Mouse (Mus musculus) lung, postnatal 0 days (tissue): Measurements from ENCODE around the gene Fam120a. TPM values are rescaled to one million over a fixed set of nuclear protein-coding genes. Genes with fewer than 3 reads are reported as not detected.

Experiments
- ATAC-seq: fragments of 200-750 bp; cut with Nextera tagmentation; 2 replicates; pipeline ENCODE4 v1.8.0; 2017; ENCODE audit warnings: moderate library complexity
- DNase-seq: peaks from one replicate; pipeline ENCODE4 v3.0.0-alpha.2; 2016; ENCODE audit warnings: low spot score
- H3K27ac ChIP-seq: fragments of 300-500 bp; sonication (generic); 2 replicates; pipeline ENCODE4 v1.5.1; 2014; ENCODE audit warnings: antibody characterized with exemption, mild to moderate bottlenecking, low read length, mixed read lengths
- H3K27me3 ChIP-seq: fragments of 300-500 bp; sonication (generic); replicated peaks from 2 replicates; pipeline ENCODE4 v1.6.1; 2014; ENCODE audit warnings: low read length, mixed read lengths; ENCODE audit not compliant: insufficient read depth
- H3K36me3 ChIP-seq: fragments of 300-500 bp; sonication (generic); 2 replicates; pipeline ENCODE4 v1.6.1; 2014; ENCODE audit warnings: low read length, mixed read lengths; ENCODE audit not compliant: insufficient read depth
- H3K4me1 ChIP-seq: fragments of 300-500 bp; sonication (generic); 2 replicates; pipeline ENCODE4 v1.6.1; 2014; ENCODE audit warnings: antibody characterized with exemption, low read depth, low read length, mixed read lengths; ENCODE audit not compliant: insufficient read depth
- H3K4me2 ChIP-seq: fragments of 300-500 bp; sonication (generic); replicated peaks from 2 replicates; pipeline ENCODE4 v1.6.1; 2014; ENCODE audit warnings: low read depth, mild to moderate bottlenecking, low read length, moderate library complexity, mixed read lengths
- H3K4me3 ChIP-seq: fragments of 300-500 bp; sonication (generic); 2 replicates; pipeline ENCODE4 v1.5.1; 2014; ENCODE audit warnings: low read depth, low read length
- H3K9ac ChIP-seq: fragments of 300-500 bp; sonication (generic); replicated peaks from 2 replicates; pipeline ENCODE4 v1.6.1; 2014; ENCODE audit warnings: low read depth, mild to moderate bottlenecking
- H3K9me3 ChIP-seq: fragments of 300-500 bp; sonication (generic); 2 replicates; pipeline ENCODE4 v1.6.1; 2016; ENCODE audit warnings: low read length, mixed read lengths
- CTCF ChIP-seq: IDR thresholded peaks from 2 replicates; pipeline ENCODE4 v1.5.1; 2016; ENCODE audit warnings: antibody characterized with exemption, mild to moderate bottlenecking
- EP300 ChIP-seq: IDR thresholded peaks from 2 replicates; pipeline ENCODE4 v1.6.1; 2016; ENCODE audit warnings: antibody characterized with exemption, mild to moderate bottlenecking, control low read depth
- WGBS: fragments of 180-500 bp; shearing (Covaris S2); extraction: QIAGEN DNeasy Blood & Tissue Kit; methylation state at CpG from one replicate; pipeline ENCODE4 v1.1.7; 2014; 5-methylcytosine and 5-hydroxymethylcytosine counted together
- polyA plus RNA-seq: library from polyadenylated mRNA; unstranded; fragments of >200 nt; fragmentation: Nextera tagmentation; extraction: Ambion mirVana; gene quantifications from 2 replicates; pipeline ENCODE4 v1.2.1, GENCODE M21; 2015

Gene Fam120a
- polyA plus RNA-seq, 1 experiment from 2014 or later = 19.4 TPM

DNA sequence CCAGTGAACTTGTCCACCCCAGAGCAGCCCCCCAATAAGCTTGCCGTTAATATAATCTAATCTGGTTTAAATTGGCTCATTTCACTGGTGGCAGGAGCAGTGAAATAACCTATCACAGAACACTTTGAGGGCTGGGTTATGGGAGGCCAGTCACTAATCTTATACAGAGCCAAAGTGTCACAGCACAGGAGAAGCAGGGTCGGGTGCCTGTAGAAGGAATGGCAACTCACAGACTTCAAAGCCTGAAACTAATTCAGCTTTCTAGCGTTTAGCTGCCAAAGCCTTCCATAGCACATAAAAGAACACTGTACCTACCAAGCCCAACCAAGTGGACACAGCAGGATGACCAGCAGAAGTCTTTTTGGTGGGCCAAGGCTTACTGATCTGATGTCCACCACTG lies 26.0 kb downstream of the Fam120a start:
- DNase-seq (no peak), ATAC-seq (no peak)
- Histone ChIP-seq H3K27ac (no peak overlapping the region), H3K27me3 (no peaks in the 10 kb centered on the region), H3K4me3 (no peak overlapping the region), H3K9ac (no peak overlapping the region), H3K36me3 (peaks cover 4% of the 10 kb centered on the region; the same call in 1 of the 2 replicates), H3K4me1 (no peaks in the 10 kb centered on the region), H3K9me3 (no peaks in the 10 kb centered on the region), H3K4me2 (no peak overlapping the region)
- WGBS = 63% methylated on average over 3 of the region's 3 CpGs
- no peak for TF ChIP-seq EP300
- no peak for TF ChIP-seq CTCF

DNA sequence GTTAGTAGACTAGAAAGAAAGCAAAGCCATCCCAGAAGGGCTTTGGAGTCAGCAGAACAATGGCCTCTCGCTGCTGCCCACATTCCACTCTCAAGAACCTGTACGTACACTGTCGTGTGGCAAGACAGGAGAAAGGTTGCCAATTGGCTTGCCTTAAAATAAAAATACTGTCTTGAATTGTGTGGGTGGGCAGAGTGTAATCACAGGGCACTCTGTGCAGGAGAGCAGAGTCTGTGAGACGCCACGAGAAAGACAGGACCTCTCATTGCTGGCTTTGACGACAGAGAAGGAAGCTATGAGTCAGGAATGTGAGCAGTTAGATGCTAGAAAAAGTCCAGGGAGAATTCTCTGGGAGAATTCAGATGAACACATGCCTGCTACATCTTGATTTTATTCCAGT lies 33.2 kb downstream of the Fam120a start:
- H3K4me3 ChIP-seq = no peak overlapping the region
- H3K4me1 ChIP-seq = no peaks in the 10 kb centered on the region
- no peak overlapping the region for H3K27ac ChIP-seq
- no peak overlapping the region for H3K9ac ChIP-seq
- 53% methylated on average over 6 of the region's 6 CpGs for WGBS
- H3K36me3 ChIP-seq = no peaks in the 10 kb centered on the region
- H3K27me3 ChIP-seq = no peaks in the 10 kb centered on the region
- no peak overlapping the region for H3K4me2 ChIP-seq
- ATAC-seq (peak; percentile 6; the same call in 1 of the 2 replicates), DNase-seq (peak; percentile 23)
- no peaks in the 10 kb centered on the region for H3K9me3 ChIP-seq
- TF ChIP-seq EP300 (no peak), CTCF (no peak)

DNA sequence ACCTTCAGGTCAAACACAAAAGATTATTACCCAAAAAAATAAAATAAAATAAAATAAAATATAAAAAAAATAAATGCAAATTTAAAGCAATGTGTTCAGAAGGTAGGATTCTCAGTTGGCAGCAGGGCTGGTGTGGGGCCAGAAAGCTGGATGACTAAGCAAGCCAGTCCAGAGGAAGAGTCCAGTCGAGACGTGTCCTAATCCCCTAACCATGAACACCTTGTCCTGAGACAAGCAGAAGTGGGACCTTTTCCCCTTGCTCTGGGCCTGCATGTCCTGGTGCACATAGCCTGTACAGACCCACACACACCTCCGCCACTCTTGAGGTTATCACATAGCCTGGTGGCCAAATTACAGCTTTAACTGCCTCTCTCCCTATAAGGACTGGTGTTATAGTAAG lies 35.1 kb downstream of the Fam120a start:
- Histone ChIP-seq H3K4me3 (no peak overlapping the region), H3K4me1 (no peaks in the 10 kb centered on the region), H3K4me2 (no peak overlapping the region), H3K9ac (no peak overlapping the region), H3K9me3 (no peaks in the 10 kb centered on the region), H3K27me3 (no peaks in the 10 kb centered on the region), H3K27ac (no peak overlapping the region), H3K36me3 (no peaks in the 10 kb centered on the region)
- ATAC-seq (no peak), DNase-seq (no peak)
- 85% methylated on average over 3 of the region's 3 CpGs for WGBS
- TF ChIP-seq EP300 (no peak), CTCF (no peak)

DNA sequence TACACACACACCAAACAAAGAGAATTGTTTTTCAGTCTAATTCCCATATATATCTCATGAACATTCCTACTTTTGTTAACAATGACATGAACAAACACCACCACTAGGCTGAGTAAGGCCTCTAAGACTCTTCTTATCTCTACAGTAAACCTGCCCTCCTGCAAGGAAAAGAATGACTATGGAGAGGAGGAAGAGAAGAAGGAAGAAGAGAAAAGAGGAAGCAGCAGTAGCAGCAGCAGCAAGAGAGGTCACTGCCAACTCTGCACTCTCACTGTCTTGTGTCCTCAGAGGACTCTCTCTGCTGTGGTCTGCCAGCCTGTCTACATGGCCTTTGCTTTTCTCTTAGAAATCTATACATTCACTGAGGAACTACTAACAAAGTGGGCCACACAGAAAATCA lies 36.1 kb downstream of the Fam120a start:
- no peak for TF ChIP-seq CTCF
- no peak for TF ChIP-seq EP300
- Histone ChIP-seq H3K4me3 (no peak overlapping the region), H3K27me3 (no peaks in the 10 kb centered on the region), H3K36me3 (no peaks in the 10 kb centered on the region), H3K4me2 (no peak overlapping the region), H3K4me1 (no peaks in the 10 kb centered on the region), H3K9ac (no peak overlapping the region), H3K27ac (no peak overlapping the region), H3K9me3 (no peaks in the 10 kb centered on the region)
- DNase-seq (no peak), ATAC-seq (no peak)

DNA sequence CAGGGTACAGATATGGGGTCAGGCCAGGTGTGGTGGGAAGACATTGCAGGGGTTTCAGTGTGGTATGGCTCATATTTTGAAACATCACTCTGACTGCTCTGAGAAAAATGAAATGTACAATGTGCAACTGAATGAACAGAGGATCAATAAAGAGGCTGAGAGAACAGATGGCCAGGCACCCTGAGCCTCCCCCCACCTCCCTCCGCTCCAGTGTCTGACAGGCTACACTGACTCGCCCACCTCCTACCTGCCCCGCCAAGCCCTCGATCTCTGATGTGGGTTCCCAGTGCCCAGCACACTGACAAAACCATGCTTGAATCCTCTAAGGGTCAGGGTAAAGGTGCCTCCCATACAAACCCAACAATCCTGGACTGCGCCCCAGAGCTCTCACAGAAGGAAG lies 36.6 kb downstream of the Fam120a start:
- Histone ChIP-seq H3K4me3 (no peak overlapping the region), H3K9me3 (no peaks in the 10 kb centered on the region), H3K27me3 (no peaks in the 10 kb centered on the region), H3K4me2 (no peak overlapping the region), H3K27ac (no peak overlapping the region), H3K4me1 (no peaks in the 10 kb centered on the region), H3K36me3 (no peaks in the 10 kb centered on the region), H3K9ac (no peak overlapping the region)
- no peak for ATAC-seq
- no peak for DNase-seq
- 95% methylated on average over 5 of the region's 5 CpGs for WGBS
- TF ChIP-seq CTCF (no peak), EP300 (no peak)

DNA sequence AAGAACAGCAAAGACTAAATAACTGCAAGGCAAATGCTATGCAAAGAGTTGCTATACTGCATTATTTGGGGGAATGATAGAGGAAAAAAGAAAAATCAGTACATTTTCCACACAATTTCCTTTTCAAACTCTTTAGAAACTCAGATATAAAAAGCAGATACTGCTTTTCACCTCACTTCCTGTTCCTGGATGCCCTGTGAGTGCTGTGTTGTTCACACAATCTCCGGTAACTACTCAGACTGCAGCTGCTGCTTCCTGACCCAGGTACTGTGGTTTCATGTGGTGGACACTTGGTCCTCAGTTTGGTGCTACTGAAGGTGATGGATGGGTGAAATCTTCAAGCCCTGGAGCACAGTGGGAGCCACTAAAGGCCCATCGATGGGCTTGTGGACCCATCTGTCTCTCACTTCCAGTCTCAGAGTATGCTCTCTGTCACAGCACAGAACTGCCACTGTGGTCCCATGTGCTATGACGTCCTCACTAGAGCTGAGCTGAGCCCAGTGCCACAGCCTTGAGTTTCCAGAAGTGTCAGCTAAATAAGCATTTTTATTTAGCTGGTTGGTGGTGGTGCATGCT lies 38.2 kb downstream of the Fam120a start:
- Histone ChIP-seq H3K4me2 (no peak overlapping the region), H3K9ac (no peak overlapping the region), H3K27me3 (no peaks in the 10 kb centered on the region), H3K36me3 (no peaks in the 10 kb centered on the region), H3K4me1 (no peaks in the 10 kb centered on the region), H3K9me3 (no peaks in the 10 kb centered on the region), H3K27ac (no peak overlapping the region), H3K4me3 (no peak overlapping the region)
- TF ChIP-seq EP300 (no peak), CTCF (no peak)
- WGBS = 69% methylated on average over 3 of the region's 3 CpGs
- ATAC-seq (no peak), DNase-seq (no peak)

DNA sequence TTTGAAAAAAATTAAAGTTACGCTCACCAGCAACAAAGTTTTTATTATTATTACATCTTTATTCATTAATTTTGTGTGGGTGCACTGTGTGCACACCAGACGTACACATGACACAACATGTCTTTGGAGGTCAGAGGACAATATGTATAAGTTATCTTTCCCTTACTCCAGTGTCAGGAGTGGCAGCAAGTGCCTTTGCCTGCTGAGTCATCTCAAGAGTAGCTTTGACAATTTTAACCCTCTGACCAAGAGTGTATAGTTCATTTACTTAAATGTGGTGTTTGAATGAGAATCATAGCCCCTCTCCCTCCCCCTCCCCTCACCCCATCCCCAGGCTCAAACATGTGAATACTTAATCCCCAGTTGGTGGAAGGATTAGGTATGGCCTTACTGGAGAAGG lies 40.2 kb downstream of the Fam120a start:
- H3K4me1 ChIP-seq = no peaks in the 10 kb centered on the region
- no peak overlapping the region for H3K9ac ChIP-seq
- no peaks in the 10 kb centered on the region for H3K9me3 ChIP-seq
- no peak for TF ChIP-seq EP300
- no peak for TF ChIP-seq CTCF
- no peak overlapping the region for H3K4me3 ChIP-seq
- no peak overlapping the region for H3K4me2 ChIP-seq
- no peaks in the 10 kb centered on the region for H3K27me3 ChIP-seq
- no peak for DNase-seq
- H3K27ac ChIP-seq = no peak overlapping the region
- H3K36me3 ChIP-seq = no peaks in the 10 kb centered on the region
- no peak for ATAC-seq
- 94% methylated on average over 2 of the region's 2 CpGs for WGBS
